Mouse (Mus musculus): ENCODE results near the gene Crlf1. TPM values are rescaled to one million over a fixed set of nuclear protein-coding genes. Genes with fewer than 3 reads are reported as not detected.
A peak's percentile ranks its signal among the peaks of the same experiment; 100 is the strongest.

Crlf1 gene
- total and polyA plus RNA-seq, 2 experiments, result not detected

DNA sequence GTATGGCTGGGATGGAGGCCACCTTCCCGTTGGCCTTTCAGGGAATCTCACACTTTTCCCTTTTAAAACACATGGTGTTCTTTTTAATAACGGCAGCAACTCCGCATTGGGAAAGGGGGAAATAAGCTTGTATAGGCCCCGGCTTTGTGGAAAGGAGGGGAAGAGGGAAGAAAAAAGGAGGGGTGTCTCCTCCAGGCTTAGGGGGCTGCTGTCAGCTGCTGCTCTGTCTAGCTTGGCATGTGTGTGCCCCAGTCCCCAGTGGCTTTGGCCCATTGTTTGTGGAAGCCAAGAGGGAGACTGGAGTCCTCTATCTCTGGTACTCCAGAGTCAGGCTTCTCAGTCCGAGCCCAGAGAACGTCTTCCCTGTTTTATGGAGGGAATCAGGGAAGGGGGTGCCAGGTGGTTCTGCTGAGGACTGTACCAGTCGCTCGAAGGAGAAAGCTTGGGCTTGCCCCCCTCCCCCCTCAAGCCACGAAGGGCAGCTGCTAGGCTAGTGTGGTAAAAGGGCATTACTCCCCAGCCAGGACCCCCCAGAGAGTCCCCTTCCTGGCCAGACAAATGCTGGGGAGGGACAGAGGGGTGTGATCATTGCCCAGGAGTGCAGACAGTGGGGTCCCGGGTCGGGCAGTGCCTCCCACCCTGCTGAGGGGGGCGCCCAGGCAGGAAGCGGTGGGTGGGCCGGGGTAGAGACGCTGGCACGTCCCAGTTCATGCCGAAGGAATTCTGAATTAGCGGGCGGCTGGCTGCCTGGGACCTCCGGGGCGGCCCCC lies 2.2 kb downstream of the Crlf1 start:
- no peak for DNase-seq (ENCODE audit: extremely low read depth, low read depth, low spot score)
- Histone ChIP-seq H3K79me2 (ENCODE audit: control insufficient read depth, insufficient read depth, low read length) (no peaks in the 10 kb centered on the region), H3K4me1 (ENCODE audit: control insufficient read depth, insufficient read depth, low read length) (no peaks in the 10 kb centered on the region), H3K27ac (replicated peaks; ENCODE audit: insufficient read depth, low read depth, low read length) (no peak overlapping the region), H3K4me3 (ENCODE audit: insufficient read depth, low read depth, low read length) (no peak overlapping the region), H3K36me3 (ENCODE audit: control insufficient read depth, insufficient read depth, low read length) (no peaks in the 10 kb centered on the region), H3K9ac (ENCODE audit: low read depth, low read length) (no peak overlapping the region), H3K27me3 (ENCODE audit: control insufficient read depth, insufficient read depth, low read length) (peaks cover 24% of the 10 kb centered on the region)
- TF ChIP-seq CTCF (IDR thresholded peaks at IDR 0.05; ENCODE audit: low read depth, low read length) (no peak), POLR2A (IDR thresholded peaks at IDR 0.05; ENCODE audit: extremely low read depth, insufficient read depth, low read length) (no peak)
- 15% methylated on average over 20 of the region's 21 CpGs for WGBS

DNA sequence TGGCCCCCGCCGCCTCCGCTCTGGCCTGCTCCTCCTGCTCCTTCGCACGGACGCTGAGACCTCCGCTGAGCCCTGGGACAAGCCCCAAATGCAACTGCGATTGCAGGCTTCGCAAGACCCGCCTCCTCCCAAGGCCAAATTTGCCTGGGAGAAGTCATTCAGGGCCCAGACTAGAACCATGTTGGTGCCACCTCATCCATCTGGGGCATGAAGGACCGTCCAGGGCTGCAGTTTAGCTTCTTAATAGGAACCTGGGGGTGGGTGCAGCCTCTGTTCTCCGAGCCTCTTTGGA lies 2.8 kb downstream of the Crlf1 start:
- DNase-seq (ENCODE audit: extremely low read depth, low read depth, low spot score), result no peak
- Histone ChIP-seq H3K4me1 (ENCODE audit: control insufficient read depth, insufficient read depth, low read length) (peaks cover 2% of the 10 kb centered on the region; the same call in 1 of the 2 replicates), H3K4me3 (ENCODE audit: insufficient read depth, low read depth, low read length) (no peak overlapping the region), H3K79me2 (ENCODE audit: control insufficient read depth, insufficient read depth, low read length) (no peaks in the 10 kb centered on the region), H3K27ac (replicated peaks; ENCODE audit: insufficient read depth, low read depth, low read length) (no peak overlapping the region), H3K9ac (ENCODE audit: low read depth, low read length) (no peak overlapping the region), H3K27me3 (ENCODE audit: control insufficient read depth, insufficient read depth, low read length) (peaks cover 24% of the 10 kb centered on the region), H3K36me3 (ENCODE audit: control insufficient read depth, insufficient read depth, low read length) (no peaks in the 10 kb centered on the region)
- 32% methylated on average over 10 of the region's 12 CpGs for WGBS
- TF ChIP-seq CTCF (IDR thresholded peaks at IDR 0.05; ENCODE audit: low read depth, low read length) (no peak), POLR2A (IDR thresholded peaks at IDR 0.05; ENCODE audit: extremely low read depth, insufficient read depth, low read length) (no peak)

DNA sequence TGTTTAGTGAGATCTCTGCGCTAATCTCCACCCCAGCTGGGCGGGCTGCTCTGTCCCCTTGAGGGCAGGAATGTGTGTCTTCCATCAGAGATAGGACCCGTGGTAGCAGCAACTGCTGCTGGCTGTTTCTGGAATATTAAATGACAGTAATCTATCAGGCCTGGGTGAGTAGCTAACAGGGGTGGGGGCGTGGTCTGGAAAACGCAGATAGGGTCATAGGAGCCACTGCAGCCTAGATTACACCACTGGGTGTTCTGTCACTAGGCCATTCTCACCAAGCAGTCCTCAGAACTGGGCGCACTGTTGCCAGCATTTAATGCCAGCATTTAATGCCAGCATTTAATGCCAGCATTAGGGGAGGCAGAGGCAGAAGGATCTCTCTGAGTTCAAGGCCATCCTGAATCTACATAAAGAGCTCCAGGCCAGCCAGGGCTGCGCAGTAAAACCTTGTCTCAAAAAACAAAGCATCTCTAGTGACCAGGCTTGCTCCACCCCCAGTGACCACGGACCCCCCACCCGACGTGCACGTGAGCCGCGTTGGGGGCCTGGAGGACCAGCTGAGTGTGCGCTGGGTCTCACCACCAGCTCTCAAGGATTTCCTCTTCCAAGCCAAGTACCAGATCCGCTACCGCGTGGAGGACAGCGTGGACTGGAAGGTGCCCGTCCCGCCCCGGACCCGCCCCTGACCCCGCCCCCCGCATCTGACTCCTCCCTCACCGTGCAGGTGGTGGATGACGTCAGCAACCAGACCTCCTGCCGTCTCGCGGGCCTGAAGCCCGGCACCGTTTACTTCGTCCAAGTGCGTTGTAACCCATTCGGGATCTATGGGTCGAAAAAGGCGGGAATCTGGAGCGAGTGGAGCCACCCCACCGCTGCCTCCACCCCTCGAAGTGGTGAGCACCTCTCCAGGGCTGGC lies 7.7 kb downstream of the Crlf1 start:
- Histone ChIP-seq H3K4me1 (ENCODE audit: control insufficient read depth, insufficient read depth, low read length) (peaks cover 9% of the 10 kb centered on the region), H3K27ac (replicated peaks; ENCODE audit: insufficient read depth, low read depth, low read length) (no peak overlapping the region), H3K4me3 (ENCODE audit: insufficient read depth, low read depth, low read length) (no peak overlapping the region; the same call in 1 of the 2 replicates), H3K9ac (ENCODE audit: low read depth, low read length) (no peak overlapping the region), H3K79me2 (ENCODE audit: control insufficient read depth, insufficient read depth, low read length) (no peaks in the 10 kb centered on the region), H3K27me3 (ENCODE audit: control insufficient read depth, insufficient read depth, low read length) (peaks cover 4% of the 10 kb centered on the region; the same call in 1 of the 2 replicates), H3K36me3 (ENCODE audit: control insufficient read depth, insufficient read depth, low read length) (no peaks in the 10 kb centered on the region)
- DNase-seq (ENCODE audit: extremely low read depth, low read depth, low spot score), result peak; percentile 30
- 13% methylated on average over 39 of the region's 39 CpGs for WGBS
- no peak for TF ChIP-seq POLR2A (IDR thresholded peaks at IDR 0.05; ENCODE audit: extremely low read depth, insufficient read depth, low read length)
- no peak for TF ChIP-seq CTCF (IDR thresholded peaks at IDR 0.05; ENCODE audit: low read depth, low read length)

DNA sequence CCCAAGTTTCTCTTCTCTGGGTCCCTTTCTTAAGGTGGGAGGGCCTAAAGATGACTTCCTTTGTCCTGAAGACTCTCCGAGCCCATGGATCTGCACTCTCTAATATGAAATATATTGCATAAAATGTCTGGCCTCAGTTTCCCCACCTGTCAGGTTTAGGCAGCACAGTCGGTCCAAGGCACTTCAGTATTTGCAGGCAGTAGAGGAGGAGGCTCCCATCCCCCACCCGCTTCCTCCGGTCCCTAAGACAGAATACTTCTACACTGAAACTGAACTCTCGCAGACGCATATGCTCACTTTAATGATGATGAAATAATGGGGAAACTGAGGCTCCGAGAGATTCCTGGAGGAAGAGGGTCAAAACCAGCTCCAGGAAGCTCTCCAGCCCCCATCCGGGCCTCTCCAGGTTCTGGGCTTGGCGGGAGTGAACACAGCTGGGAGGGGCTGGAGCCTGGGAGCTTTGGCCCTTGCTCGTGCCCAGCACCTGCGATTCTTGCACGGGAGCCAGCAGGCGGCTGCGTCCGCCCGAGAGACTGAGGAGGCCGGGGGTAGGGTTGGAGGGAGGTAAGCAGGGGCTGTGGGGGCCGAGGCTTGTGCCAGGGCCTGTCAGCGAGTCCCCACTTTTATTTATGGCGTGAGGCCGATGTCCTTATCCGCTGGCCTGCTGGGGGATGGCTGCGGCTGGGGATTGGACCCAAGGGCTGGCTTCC lies 9.0 kb downstream of the Crlf1 start:
- Histone ChIP-seq H3K4me3 (ENCODE audit: insufficient read depth, low read depth, low read length) (no peak overlapping the region), H3K4me1 (ENCODE audit: control insufficient read depth, insufficient read depth, low read length) (peaks cover 14% of the 10 kb centered on the region), H3K79me2 (ENCODE audit: control insufficient read depth, insufficient read depth, low read length) (no peaks in the 10 kb centered on the region), H3K27me3 (ENCODE audit: control insufficient read depth, insufficient read depth, low read length) (no peaks in the 10 kb centered on the region), H3K36me3 (ENCODE audit: control insufficient read depth, insufficient read depth, low read length) (no peaks in the 10 kb centered on the region), H3K27ac (replicated peaks; ENCODE audit: insufficient read depth, low read depth, low read length) (no peak overlapping the region), H3K9ac (ENCODE audit: low read depth, low read length) (no peak overlapping the region)
- whole genome bisulfite sequencing, result 35% methylated on average over 23 of the region's 23 CpGs
- DNase-seq (ENCODE audit: extremely low read depth, low read depth, low spot score), result no peak
- TF ChIP-seq CTCF (IDR thresholded peaks at IDR 0.05; ENCODE audit: low read depth, low read length), result no peak
- no peak for TF ChIP-seq POLR2A (IDR thresholded peaks at IDR 0.05; ENCODE audit: extremely low read depth, insufficient read depth, low read length)

DNA sequence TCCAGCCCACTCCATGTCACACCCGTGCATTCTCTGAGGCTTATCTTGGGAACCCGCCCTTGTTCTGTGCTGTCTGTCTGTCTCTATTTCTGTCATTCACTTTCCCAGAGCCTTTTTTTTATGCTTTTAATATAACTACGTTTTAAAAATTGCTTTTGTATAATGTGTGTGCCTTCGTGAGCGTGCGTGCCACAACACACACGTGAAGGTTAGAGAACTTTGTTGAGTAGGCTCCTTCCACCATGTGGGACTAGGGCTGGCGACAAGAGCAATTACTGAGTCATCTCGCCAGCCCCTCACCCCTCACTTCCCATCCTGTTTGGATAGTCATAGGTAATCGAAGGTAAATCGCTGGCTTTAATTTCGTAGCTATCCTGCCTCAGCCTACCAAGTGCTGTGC lies 9.6 kb downstream of the Crlf1 start:
- H3K4me1 ChIP-seq (ENCODE audit: control insufficient read depth, insufficient read depth, low read length), result peaks cover 14% of the 10 kb centered on the region
- peaks cover 1% of the 10 kb centered on the region; the same call in 1 of the 2 replicates for H3K36me3 ChIP-seq (ENCODE audit: control insufficient read depth, insufficient read depth, low read length)
- TF ChIP-seq CTCF (IDR thresholded peaks at IDR 0.05; ENCODE audit: low read depth, low read length), result no peak
- no peak for TF ChIP-seq POLR2A (IDR thresholded peaks at IDR 0.05; ENCODE audit: extremely low read depth, insufficient read depth, low read length)
- H3K9ac ChIP-seq (ENCODE audit: low read depth, low read length), result no peak overlapping the region
- no peak for DNase-seq (ENCODE audit: extremely low read depth, low read depth, low spot score)
- no peaks in the 10 kb centered on the region for H3K79me2 ChIP-seq (ENCODE audit: control insufficient read depth, insufficient read depth, low read length)
- 53% methylated on average over 12 of the region's 12 CpGs for WGBS
- H3K4me3 ChIP-seq (ENCODE audit: insufficient read depth, low read depth, low read length), result no peak overlapping the region
- H3K27ac ChIP-seq (replicated peaks; ENCODE audit: insufficient read depth, low read depth, low read length), result no peak overlapping the region
- no peaks in the 10 kb centered on the region for H3K27me3 ChIP-seq (ENCODE audit: control insufficient read depth, insufficient read depth, low read length)

All from liver, adult 2 months (tissue).